Mouse (Mus musculus) cortical plate, adult 2 months (tissue): ENCODE measurements around the gene Aagab.

Experiments used
- CTCF ChIP-seq: fragments of 200-500 bp; IDR thresholded peaks from 2 replicates; pipeline ENCODE4 v1.5.1; 2011; ENCODE audit warnings: mild to moderate bottlenecking, control low read depth, low read length; ENCODE audit not compliant: insufficient read depth; ENCODE audit errors: extremely low read depth
- POLR2A ChIP-seq: fragments of 200-500 bp; IDR thresholded peaks from 2 replicates; pipeline ENCODE4 v1.6.1; 2011; ENCODE audit warnings: mild to moderate bottlenecking, low read length, control low read depth; ENCODE audit not compliant: insufficient read depth; ENCODE audit errors: extremely low read depth

DNA sequence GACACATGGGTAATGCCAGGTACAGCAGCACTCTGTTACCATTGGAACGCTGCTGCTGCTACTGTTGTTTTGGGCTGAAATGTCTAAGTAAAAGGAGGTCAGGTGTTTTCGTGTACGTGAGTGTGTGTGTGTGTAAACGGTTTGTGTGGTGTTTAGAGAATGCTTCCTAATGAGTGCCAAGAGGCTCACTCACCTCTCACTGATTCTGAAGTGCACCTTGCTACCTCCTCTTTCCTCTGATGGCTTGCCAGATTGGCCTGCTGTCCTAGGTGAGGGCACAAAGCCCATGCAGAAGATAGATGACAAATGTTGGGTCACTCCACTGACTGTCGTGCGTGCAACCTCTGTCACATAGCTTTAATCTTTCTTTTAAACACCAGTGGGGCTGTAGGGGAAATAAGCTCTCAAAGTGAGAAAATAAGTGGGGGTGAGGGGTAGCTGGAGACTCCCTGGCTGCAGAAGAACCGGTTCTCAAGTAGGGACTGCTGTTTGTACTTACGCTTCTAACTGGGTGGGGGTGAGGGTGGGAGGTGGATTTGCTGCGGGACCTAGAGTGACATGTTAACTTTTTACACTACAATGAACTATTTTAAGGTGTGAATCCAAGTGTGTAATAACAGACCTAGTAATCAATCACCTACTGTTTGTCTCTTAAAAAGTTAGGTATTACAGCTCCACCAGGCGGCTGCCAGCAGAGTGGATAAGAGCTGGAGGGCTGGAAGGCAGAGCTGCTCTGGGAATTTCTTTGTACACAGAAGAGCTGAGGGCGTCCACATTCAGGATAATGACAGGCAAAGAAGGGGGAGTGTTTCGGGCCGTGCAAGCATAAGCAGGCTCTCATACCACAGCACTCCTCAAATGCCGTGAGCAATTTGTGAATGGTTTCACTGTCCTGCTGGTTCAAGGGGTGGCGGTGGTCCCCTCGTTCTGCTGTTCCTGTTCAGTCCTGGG is 10.4 kb downstream of the Aagab start:
- TF ChIP-seq CTCF = peak; percentile 33; the same call in 1 of the 2 replicates
- TF ChIP-seq POLR2A = no peak
